Mouse (Mus musculus): ENCODE measurements around the gene Opcml.

Opcml gene

DNA sequence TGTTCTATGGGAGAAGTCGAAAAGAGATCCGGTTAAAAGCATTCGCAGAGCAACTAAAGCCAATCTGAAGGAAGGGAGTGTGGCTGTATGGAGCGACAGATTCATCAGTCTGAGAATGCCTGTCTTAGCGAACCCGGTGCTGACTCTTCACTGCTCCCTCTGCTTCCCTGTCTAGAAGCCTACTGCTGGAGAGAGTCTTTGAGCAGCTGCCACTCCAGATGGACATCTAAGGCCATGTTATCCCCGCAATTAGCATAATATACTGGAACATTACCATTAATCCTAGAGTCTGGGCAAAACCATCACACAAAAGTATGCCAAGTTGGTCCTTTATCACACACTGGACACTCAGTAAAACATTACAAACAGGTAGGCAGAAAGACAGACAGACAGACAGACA lies 206.0 kb downstream of the Opcml start:
- DNase-seq (ENCODE audit: extremely low read depth, insufficient read length, low spot score), result no peak

GRCm38 (mm10) chr9:27998767-27999166 lies 208.2 kb downstream of the Opcml start:
- no peak for DNase-seq (ENCODE audit: extremely low read depth, insufficient read length, low spot score)

GRCm38 (mm10) chr9:28003131-28003530 lies 212.6 kb downstream of the Opcml start:
- no peak for DNase-seq (ENCODE audit: extremely low read depth, insufficient read length, low spot score)

GRCm38 (mm10) chr9:28011483-28011882 lies 220.9 kb downstream of the Opcml start:
- no peak for DNase-seq (ENCODE audit: extremely low read depth, insufficient read length, low spot score)

GRCm38 (mm10) chr9:28012664-28013063 lies 222.1 kb downstream of the Opcml start:
- DNase-seq (ENCODE audit: extremely low read depth, insufficient read length, low spot score), result no peak

GRCm38 (mm10) chr9:28013192-28013591 lies 222.6 kb downstream of the Opcml start:
- no peak for DNase-seq (ENCODE audit: extremely low read depth, insufficient read length, low spot score)

DNA sequence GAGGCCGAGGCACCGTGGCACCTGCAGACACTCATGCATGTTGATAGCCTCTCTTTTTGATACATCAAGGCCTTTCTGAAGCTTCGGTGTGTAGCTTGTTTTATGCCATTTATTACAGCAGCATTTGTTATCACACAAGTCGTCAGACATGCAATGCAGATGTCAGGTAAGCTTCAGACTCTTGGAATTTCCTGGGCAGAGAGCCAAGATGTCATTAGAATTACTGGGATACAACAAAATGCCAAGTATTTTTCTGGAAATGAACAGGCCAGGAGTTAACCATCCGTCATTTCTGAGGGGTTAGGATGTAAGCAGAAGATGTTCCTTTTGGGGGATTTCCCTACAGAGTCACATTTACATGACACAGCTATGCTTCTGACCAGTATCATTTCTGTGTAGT lies 237.6 kb downstream of the Opcml start:
- peak; percentile 3 for DNase-seq (ENCODE audit: extremely low read depth, insufficient read length, low spot score)

GRCm38 (mm10) chr9:28028788-28029393 lies 238.3 kb downstream of the Opcml start:
- DNase-seq (ENCODE audit: extremely low read depth, insufficient read length, low spot score), result no peak

DNA sequence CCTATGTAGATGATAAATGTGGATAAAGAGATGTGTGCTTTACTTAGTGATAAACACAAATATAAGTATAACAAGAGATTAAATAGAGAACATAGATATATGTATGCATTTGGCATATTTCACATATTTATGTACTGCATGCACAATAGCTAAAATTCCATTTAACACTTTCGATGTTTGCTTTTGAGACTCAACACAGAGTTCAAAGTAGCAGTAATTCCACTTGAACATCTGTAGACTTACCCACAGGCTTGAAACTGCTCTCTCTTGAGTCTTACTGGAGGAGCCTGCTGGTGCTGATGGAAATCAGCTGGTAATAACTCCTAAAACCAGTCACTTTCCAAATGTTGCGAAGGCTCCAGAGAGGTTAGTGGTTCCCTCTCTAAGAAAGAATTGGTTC lies 258.6 kb downstream of the Opcml start:
- no peak for DNase-seq (ENCODE audit: extremely low read depth, insufficient read length, low spot score)

- no peak for DNase-seq (ENCODE audit: extremely low read depth, insufficient read length, low spot score)
Observed at GRCm38 (mm10) chr9:28057171-28057845, 266.7 kb downstream of the Opcml start.

GRCm38 (mm10) chr9:28065126-28065525 lies 274.6 kb downstream of the Opcml start:
- no peak for DNase-seq (ENCODE audit: extremely low read depth, insufficient read length, low spot score)

DNA sequence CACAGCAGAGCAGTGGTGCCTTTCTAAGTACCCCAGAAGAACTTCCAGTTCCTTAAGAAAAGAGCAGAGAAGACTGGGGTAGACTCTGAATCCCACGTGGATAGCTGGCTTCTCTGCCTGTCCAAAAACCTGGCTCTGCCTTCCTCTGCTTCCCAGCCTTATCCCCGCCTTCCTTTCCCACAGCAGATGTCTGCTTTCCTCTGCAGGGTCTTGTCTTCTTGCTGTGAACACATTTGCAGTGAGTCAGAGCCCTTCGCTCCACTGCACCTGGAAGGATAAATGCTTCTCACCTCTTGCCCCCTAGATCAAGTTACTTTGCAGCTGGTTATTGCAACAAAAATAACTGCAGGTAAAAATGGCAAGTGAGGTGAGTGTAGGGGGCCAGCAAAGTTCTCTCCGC lies 290.1 kb downstream of the Opcml start:
- no peak for DNase-seq (ENCODE audit: extremely low read depth, insufficient read length, low spot score)

GRCm38 (mm10) chr9:28083754-28084153 lies 293.2 kb downstream of the Opcml start:
- no peak for DNase-seq (ENCODE audit: extremely low read depth, insufficient read length, low spot score)

DNA sequence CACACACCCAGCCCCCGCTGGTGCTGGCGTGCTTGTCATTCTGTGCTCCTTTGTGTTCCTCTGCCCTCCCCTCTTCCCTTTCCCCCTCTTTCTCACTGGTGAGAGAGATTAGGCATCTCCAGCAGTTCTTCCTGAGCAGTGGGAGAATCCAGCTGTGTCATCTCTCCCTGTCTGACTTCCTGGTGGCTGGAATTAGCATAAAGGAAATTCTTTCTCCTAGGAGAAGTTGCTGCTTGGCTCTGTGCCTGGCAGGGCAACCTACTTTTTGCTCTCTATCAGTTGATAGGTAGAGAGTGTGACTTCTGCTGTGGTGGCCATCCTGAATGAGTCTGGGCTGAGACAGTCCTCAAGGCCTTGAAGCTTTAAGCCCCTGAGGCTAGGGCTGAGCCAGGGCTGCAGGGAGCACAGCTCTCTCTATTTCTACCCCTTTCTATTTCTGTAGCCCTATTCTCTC lies 293.7 kb downstream of the Opcml start:
- DNase-seq (ENCODE audit: extremely low read depth, insufficient read length, low spot score), result no peak

DNA sequence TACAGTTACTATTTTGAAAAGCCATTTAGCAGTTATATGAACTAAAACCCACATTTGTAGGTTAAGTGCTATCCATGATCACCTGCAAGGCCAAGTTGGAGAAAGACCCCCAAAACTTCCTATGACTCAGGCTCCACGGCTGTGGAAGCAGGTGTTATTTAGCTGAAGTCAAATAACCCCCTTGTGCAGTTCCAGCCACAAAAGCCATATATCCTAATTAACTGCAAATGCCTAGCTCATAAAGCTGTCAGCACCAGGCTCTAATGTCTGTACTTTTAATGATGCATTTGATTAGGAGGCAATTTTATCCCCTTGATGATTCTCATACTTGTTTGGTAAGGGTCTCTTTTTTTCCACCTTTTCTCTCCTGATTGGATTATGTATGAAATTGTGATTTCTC lies 300.8 kb downstream of the Opcml start:
- no peak for DNase-seq (ENCODE audit: extremely low read depth, insufficient read length, low spot score)

DNA sequence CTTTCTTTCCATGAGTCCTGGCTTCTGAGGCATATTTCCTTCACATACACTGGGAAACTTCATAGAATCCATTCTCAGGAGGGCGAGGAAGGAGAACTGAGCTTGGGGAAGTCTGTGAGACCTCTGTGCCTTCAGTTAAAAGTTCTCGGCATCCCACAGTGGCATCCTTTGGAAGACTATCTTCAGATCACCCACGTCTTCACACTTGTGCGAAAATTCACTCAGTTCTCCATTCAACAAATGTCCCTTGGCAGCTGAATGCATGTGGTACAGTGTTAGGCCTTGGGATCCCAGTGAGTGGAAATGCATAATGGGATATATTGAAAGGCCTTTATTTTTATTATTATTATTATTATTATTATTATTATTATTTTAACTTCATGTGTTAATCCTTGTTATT lies 304.1 kb downstream of the Opcml start:
- DNase-seq (ENCODE audit: extremely low read depth, insufficient read length, low spot score), result no peak

- DNase-seq (ENCODE audit: extremely low read depth, insufficient read length, low spot score), result no peak
Observed at GRCm38 (mm10) chr9:28096204-28096603, 305.6 kb downstream of the Opcml start.

DNA sequence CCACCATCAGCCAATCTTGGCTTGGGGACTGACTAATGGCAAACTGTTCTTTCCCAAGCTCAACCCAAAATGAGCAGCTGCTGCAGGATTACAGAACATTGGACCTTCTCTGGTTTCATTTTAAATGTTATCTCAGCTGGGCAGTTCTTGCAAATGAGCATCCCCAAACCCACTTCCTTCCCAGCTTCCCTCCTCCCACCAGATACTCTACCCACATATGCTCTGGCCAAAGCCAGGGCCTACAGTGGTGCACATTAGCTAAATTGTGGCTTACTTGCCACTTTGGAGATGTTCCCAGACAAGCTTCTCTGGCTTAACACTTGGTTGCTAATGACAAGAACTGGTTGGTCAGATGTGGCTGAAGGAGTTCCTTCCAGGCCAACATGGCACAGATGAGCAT lies 311.4 kb downstream of the Opcml start:
- DNase-seq (ENCODE audit: extremely low read depth, insufficient read length, low spot score), result no peak

- DNase-seq (ENCODE audit: extremely low read depth, insufficient read length, low spot score), result no peak
Observed at GRCm38 (mm10) chr9:28121858-28122257, 331.3 kb downstream of the Opcml start.

GRCm38 (mm10) chr9:28128735-28129134 lies 338.2 kb downstream of the Opcml start:
- no peak for DNase-seq (ENCODE audit: extremely low read depth, insufficient read length, low spot score)

DNA sequence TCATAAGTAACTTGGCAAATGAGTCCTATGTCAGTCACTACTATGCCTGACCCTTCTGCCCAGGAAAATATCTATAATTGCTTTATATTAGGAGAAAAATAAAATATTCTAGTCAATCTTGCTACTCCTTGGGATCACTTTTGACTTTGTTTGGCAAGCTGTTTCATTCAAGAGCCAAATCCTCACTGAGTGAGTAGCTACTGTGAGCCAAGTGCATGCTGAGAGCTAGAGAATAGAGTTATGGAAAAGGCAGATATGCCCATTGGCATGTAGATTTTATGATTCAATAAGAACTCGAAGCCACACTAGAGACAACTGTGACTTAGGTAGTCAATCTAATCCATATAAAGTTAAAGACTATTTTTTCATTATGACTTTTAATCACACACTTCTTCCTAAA lies 340.9 kb downstream of the Opcml start:
- no peak for DNase-seq (ENCODE audit: extremely low read depth, insufficient read length, low spot score)

GRCm38 (mm10) chr9:28136614-28137013 lies 346.0 kb downstream of the Opcml start:
- DNase-seq (ENCODE audit: extremely low read depth, insufficient read length, low spot score), result no peak
